Mouse (Mus musculus): Measurements from ENCODE around the gene Gmcl1.

Gmcl1 gene

GRCm38 (mm10) chr6:86736313-86736712, 3.1 kb upstream of the Gmcl1 start:
- no peak for DNase-seq (ENCODE audit: low spot score in 2 of 2)

DNA sequence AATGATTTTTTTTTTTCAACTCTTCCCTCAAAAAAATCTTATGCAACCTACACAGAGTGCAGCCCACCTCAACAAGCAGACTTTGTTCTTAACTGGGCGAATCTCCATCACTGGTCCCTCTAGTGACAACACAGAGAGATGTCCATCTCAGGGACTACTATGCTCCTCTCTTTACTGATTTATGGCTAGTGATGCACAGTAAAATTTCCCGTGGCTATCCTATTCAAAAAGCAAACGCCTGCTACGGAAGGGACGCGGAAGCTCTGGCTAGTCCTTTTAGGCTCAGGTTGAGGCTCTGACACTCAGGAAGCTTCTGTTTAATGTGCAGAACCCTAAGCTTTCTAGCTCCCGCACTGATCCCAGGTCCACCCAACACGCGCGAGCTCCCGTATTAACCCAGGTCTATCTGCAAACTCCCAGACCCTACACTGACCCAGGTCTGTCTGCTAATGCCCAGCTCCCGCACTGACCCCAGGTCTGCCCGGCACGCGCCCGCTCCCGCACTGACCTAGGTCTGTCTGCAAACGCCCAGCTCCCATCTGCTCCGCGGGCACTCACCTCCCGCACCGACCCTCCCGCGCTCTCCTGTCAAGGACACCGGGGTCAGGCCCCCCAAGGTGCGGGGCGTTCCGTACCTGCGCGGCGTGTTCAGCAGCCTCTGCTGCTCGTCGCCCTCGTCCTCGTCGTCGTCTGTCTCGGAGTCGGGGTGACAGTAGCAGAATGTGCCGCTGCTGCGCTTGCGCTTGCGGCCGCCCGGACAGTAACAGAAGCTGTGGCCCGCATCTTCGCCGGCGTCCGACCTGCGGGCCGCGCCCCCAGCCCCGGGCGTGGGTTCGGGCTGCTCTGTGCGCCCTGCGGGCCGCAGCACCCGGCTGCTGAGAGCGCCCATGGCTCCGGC, 658 bp downstream of the Gmcl1 start:
- peak in 1 of 2 experiments; percentile 62 for DNase-seq (ENCODE audit: low spot score in 2 of 2)

GRCm38 (mm10) chr6:86728711-86729110, 4.5 kb downstream of the Gmcl1 start:
- DNase-seq (ENCODE audit: low spot score in 2 of 2) = no peak

- no peak for DNase-seq (ENCODE audit: low spot score in 2 of 2)
Measured at GRCm38 (mm10) chr6:86721977-86722376, 11.2 kb downstream of the Gmcl1 start.

GRCm38 (mm10) chr6:86708072-86708774, 25.0 kb downstream of the Gmcl1 start:
- no peak for DNase-seq (ENCODE audit: low spot score in 2 of 2)

- DNase-seq (ENCODE audit: low spot score in 2 of 2) = no peak
Measured at GRCm38 (mm10) chr6:86702577-86702976, 30.6 kb downstream of the Gmcl1 start.

- DNase-seq (ENCODE audit: low spot score in 2 of 2) = no peak
Measured at GRCm38 (mm10) chr6:86697903-86698302, 35.3 kb downstream of the Gmcl1 start.

GRCm38 (mm10) chr6:86696213-86696612, 37.0 kb downstream of the Gmcl1 start:
- DNase-seq (ENCODE audit: low spot score in 2 of 2) = no peak

- DNase-seq (ENCODE audit: low spot score in 2 of 2) = peak; percentile 60 to 81
Measured at GRCm38 (mm10) chr6:86694465-86694864, 38.7 kb downstream of the Gmcl1 start.

DNA sequence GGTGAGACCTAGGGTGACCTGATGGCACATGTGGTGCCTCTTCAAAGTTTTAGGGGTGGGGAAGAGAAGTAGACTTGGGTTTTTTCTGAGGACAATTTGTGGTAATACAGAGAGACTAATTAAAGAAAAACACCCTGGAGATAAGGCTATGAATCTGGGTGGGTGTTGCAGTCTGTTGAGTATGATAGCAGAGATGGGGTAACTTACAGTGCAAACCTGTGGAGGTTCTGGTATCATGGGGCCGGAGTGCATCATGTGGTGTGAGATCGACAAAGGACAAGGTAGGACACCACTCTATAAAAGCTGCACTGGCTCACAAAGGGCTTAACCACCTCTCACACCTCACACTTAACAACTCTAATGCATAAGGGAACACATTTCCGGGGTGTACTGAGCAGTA, 43.5 kb downstream of the Gmcl1 start:
- no peak for DNase-seq (ENCODE audit: low spot score in 2 of 2)

GRCm38 (mm10) chr6:86686971-86687370, 46.2 kb downstream of the Gmcl1 start:
- DNase-seq (ENCODE audit: low spot score in 2 of 2) = no peak

DNA sequence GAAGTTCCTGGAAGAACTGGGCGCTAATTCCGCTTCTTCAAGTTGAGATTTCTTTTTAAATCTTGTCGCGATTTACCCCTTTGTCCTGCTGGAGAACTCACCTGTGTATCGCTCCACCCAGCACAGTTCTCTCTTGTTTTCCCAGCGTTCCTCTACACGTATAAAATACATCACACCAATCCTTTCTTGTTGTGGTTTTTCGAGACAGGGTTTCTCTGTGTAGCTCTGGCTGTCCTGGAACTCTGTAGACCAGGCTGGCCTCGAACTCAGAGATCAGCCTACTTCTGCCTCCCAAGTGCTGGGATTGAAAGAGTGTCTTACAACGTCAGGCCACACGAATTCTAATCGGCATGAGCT, 48.5 kb downstream of the Gmcl1 start:
- no peak for DNase-seq (ENCODE audit: low spot score in 2 of 2)

DNA sequence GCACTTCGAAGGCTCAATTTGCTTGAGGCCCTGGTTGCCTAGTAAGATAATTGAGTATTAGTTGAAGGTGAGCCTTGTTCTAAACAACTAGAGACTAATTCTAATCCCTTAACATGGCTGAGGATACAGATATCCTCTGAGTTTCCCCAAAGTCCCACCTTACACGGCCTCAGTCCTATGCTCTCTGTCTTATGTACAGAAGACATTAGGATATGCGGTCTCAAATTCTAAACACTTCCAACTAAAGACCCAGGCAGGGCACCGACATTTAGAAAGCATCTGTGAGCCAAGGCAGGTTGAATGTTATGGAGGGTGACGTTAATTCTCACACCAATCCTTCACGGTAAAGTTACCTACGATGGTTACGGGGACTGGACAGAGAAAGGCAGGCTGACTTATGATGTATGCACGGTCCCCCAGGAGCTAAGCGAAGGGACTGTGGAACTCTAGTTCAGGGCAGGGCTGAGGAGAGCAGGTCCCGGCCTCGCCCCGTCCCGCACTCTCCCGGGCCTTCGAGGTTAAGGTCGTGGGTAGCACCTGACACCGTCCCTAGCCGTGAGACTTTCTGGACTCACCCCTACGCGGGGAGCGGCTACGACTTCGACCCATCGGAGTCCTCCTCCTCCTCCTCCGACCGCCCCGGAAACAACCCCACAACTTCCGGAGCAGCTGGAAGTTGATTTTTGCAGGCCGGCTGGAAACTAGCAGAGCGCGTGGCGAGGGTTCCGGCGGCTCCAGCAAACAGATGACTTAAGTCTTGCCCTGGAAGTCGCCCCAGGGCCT, 49.1 kb downstream of the Gmcl1 start, which contains the start of gene Snrnp27:
Gene Snrnp27 (minus strand): TSS at position 651 of the 783 bp plus-strand sequence.
- DNase-seq (ENCODE audit: low spot score in 2 of 2) = peak; percentile 92 to 93

DNA sequence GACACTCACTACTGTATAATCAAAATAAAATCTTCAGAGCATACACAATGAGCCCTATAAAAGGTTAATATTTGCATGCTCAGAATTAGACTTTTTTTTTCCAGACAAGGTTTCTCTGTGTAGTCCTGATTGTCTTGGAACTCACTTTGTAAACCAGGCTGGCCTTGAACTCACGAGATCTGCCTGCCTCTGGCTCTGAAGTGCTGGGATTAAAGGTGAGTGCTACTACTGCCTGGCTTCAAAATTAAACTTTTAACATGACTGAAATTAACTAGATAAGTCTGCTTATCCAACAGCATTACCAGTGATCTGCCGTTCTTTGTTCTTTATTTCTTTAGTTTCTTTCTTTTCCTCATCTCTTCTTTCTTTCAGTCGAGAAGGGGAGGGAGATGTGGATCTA, 51.9 kb downstream of the Gmcl1 start:
- DNase-seq (ENCODE audit: low spot score in 2 of 2) = no peak

DNA sequence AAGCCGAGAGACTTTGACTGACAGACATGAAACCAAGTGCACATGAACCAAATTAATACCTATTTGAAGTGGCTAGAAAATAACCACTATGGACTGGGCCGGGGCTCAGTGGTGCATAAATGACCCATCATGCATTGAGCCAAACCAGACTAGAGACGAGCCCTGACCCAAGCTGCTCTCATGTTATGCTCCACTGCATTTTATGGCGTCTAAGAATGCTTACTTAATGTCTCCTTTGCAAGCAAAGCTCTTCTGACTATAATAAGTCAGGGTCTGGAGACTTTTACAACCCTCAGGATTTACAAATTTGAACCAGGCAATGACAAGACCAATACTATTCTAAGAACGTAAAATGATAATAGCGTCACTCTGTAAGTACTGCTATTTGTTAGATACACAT, 54.8 kb downstream of the Gmcl1 start:
- no peak for DNase-seq (ENCODE audit: low spot score in 2 of 2)

GRCm38 (mm10) chr6:86670873-86671272, 62.3 kb downstream of the Gmcl1 start:
- peak in 1 of 2 experiments; percentile 67 for DNase-seq (ENCODE audit: low spot score in 2 of 2)

DNA sequence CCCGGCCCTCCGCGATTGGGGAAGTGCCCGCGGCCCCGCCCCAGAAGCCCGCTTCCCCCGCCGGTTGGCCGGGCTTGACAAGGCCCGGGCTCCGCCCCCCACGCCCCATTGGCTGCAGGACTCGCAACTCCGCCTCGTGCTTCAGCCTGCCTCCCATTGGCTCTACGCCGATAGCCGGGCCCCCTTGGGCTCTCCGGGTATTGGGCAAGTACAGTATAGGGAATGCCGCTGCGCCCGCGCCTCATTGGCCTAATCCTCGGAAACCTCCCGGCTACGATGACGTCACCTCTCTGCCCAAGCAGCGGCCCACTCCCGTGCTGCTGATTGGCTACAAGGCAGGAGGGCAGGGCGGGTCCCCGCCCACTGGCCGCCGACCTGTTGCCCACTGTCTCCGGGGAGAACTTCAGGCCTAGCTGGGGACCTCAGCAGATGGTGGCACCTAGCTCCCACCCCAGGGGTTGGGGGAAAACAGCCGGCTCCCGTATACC, 63.9 kb downstream of the Gmcl1 start:
- peak; percentile 98 to 100 for DNase-seq (ENCODE audit: low spot score in 2 of 2)

- no peak for DNase-seq (ENCODE audit: low spot score in 2 of 2)
Measured at GRCm38 (mm10) chr6:86668580-86669239, 64.5 kb downstream of the Gmcl1 start, which contains the start of gene Mxd1. Mxd1 (minus strand) TSS chr6:86669161.

- DNase-seq (ENCODE audit: low spot score in 2 of 2) = no peak
Measured at GRCm38 (mm10) chr6:86667061-86667460, 66.1 kb downstream of the Gmcl1 start.

GRCm38 (mm10) chr6:86665560-86666307, 67.4 kb downstream of the Gmcl1 start:
- DNase-seq (ENCODE audit: low spot score in 2 of 2) = no peak

DNA sequence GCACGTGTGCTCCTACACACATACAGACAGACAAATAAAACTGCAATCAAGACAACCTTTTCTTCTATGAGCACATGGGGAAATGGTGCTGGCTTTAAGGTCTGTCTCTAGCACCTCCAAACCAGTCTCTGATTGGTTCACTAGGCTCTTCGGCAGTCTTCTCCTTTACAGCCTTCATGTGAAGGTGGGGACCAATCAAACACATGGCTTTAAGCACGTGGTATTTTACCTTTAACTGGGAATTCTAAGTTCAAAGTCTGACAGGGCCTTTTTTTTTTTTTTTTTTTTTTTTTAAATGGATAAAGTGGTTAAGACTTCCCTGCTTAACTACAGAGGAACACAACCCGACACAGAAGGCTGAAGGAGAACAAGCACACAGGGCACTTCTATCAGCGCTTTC, 68.1 kb downstream of the Gmcl1 start:
- no peak for DNase-seq (ENCODE audit: low spot score in 2 of 2)
